Mouse (Mus musculus): ENCODE data around the gene Gm8926.
"Not testable (repeated sequence)": the region's sequence is repeated elsewhere in the genome, so short reads cannot be mapped to it uniquely, and the experiment has no call there.

The Gm8926 gene

DNA sequence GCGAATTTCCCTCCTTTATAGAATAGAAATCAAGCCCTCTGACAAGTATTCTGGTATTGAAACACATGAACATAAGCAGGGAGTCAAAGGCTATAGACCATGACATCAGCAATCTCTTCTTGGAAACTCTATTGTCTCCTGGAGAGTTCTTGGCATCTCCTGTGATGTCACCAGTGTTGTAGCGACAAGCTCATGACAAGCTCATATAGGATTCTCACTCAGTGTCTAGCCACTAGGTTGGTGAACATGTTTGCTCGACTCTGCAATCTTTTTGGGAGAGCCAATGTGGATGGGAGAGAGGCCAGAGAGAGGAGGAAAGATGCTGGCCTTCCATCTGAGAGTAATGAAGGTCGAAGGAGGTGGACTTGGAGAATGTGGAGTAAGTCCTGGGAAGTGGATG, at the start of gene Gm8926:
TSS of gene Gm8926 (plus strand) at position 301 of the 400 bp plus-strand sequence.
- in situ Hi-C loops (cut with MboI; ENCODE audit: low sequenced_read_pairs), result not testable (repeated sequence)

All from CH12F3 (cell line).